Mouse (Mus musculus) E14TG2a.4 (cell line): Measurements from ENCODE around the gene Atp5k.

Experiments
- H3K27me3 ChIP-seq: 2 replicates; pipeline ENCODE4 v1.6.1; 2014; ENCODE audit warnings: low read length, control low read depth; ENCODE audit not compliant: insufficient read depth
- H3K36me3 ChIP-seq: 2 replicates; pipeline ENCODE4 v1.6.1; 2014; ENCODE audit warnings: low read length, control low read depth; ENCODE audit not compliant: insufficient read depth
- H3K4me1 ChIP-seq: replicated peaks from 2 replicates; pipeline ENCODE4 v1.6.1; 2014; ENCODE audit warnings: low read depth, low read length, control low read depth
- H3K4me3 ChIP-seq: replicated peaks from 2 replicates; pipeline ENCODE4 v1.5.1; 2014; ENCODE audit warnings: mild to moderate bottlenecking, low read length
- H3K9me3 ChIP-seq: 2 replicates; pipeline ENCODE4 v1.6.1; 2014; ENCODE audit warnings: low read length, control low read depth
- CTCF ChIP-seq: conservative IDR thresholded peaks from 2 replicates; pipeline ENCODE4 v1.5.1; 2014; ENCODE audit warnings: low read length
- NANOG ChIP-seq: IDR thresholded peaks from 2 replicates; pipeline ENCODE4 v1.6.1; 2014; ENCODE audit warnings: borderline replicate concordance, low read length, mixed read lengths
- POU5F1 ChIP-seq: IDR thresholded peaks from 2 replicates; pipeline ENCODE4 v1.6.1; 2014; ENCODE audit warnings: low read length, borderline replicate concordance

Atp5k gene

GRCm38 (mm10) chr5:108414711-108415110 lies 19.5 kb downstream of the Atp5k start:
- Histone ChIP-seq H3K36me3 (no peaks in the 10 kb centered on the region), H3K9me3 (no peaks in the 10 kb centered on the region), H3K27me3 (no peaks in the 10 kb centered on the region), H3K4me1 (0 out of 2 replicates have a peak, but pooled peaks cover 3% of the 10 kb centered on the region), H3K4me3 (no peak overlapping the region)
- TF ChIP-seq NANOG: no peak
- TF ChIP-seq POU5F1: no peak
- TF ChIP-seq CTCF: no peak

DNA sequence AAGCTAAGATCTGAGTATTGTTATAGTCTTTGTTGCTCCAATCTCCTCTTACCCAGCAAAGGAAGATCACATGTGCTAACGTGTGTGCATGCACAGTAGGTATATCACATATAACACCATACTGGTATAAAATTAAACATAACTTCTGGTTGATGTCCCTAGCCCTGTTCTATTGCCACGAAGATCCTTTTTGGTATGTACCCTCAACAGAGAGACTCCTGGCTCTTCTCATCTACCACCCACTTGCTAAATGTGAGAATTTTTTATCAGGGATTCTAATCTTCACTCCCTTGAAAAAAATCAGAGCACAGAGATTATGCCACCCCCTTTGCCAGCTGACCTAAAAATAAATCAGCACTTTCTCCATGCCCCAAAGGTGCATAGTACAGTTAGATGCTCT lies 27.3 kb downstream of the Atp5k start:
- no peaks in the 10 kb centered on the region for H3K4me1 ChIP-seq
- no peaks in the 10 kb centered on the region for H3K36me3 ChIP-seq
- H3K4me3 ChIP-seq: no peak overlapping the region
- no peaks in the 10 kb centered on the region for H3K9me3 ChIP-seq
- no peak for TF ChIP-seq NANOG
- no peak for TF ChIP-seq POU5F1
- no peak for TF ChIP-seq CTCF
- H3K27me3 ChIP-seq: no peaks in the 10 kb centered on the region

- no peak for TF ChIP-seq CTCF
- TF ChIP-seq NANOG: no peak
- TF ChIP-seq POU5F1: no peak
- Histone ChIP-seq H3K36me3 (no peaks in the 10 kb centered on the region), H3K27me3 (no peaks in the 10 kb centered on the region), H3K4me1 (no peaks in the 10 kb centered on the region), H3K4me3 (no peak overlapping the region), H3K9me3 (no peaks in the 10 kb centered on the region)
Measured at GRCm38 (mm10) chr5:108405460-108405859, 28.8 kb downstream of the Atp5k start.

- Histone ChIP-seq H3K36me3 (no peaks in the 10 kb centered on the region), H3K4me1 (no peaks in the 10 kb centered on the region), H3K4me3 (no peak overlapping the region), H3K27me3 (no peaks in the 10 kb centered on the region), H3K9me3 (no peaks in the 10 kb centered on the region)
- TF ChIP-seq POU5F1: no peak
- TF ChIP-seq NANOG: no peak
- no peak for TF ChIP-seq CTCF
Measured at GRCm38 (mm10) chr5:108403453-108403852, 30.8 kb downstream of the Atp5k start.

DNA sequence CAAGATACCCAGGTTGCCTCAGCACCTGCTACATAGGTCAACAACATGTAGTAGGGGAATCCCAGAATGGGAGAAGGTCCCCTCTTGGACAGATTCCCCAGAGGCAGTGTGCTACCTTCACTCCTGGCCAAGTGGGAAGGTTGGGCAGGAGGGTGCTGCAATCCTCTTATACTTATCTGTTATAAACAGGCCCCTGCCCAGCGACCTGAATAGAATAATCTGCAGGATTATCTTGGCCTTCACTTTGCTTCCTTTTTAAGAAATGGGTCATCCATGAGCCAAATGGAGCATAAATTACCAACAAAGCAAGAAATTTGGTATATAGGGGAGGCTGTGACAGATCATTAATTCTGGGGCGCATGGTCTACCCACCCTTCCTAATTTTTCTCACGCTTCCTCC lies 44.5 kb downstream of the Atp5k start:
- H3K9me3 ChIP-seq: no peaks in the 10 kb centered on the region
- no peaks in the 10 kb centered on the region for H3K4me1 ChIP-seq
- peaks cover 42% of the 10 kb centered on the region for H3K27me3 ChIP-seq
- no peak overlapping the region for H3K4me3 ChIP-seq
- no peaks in the 10 kb centered on the region for H3K36me3 ChIP-seq
- TF ChIP-seq CTCF: no peak

- H3K36me3 ChIP-seq: no peaks in the 10 kb centered on the region
- TF ChIP-seq CTCF (no peak), NANOG (no peak), POU5F1 (no peak)
Measured at GRCm38 (mm10) chr5:108388201-108388600, 46.0 kb downstream of the Atp5k start, which contains the start of gene Pde6b. Gene Pde6b (plus strand): TSS chr5:108388391.

DNA sequence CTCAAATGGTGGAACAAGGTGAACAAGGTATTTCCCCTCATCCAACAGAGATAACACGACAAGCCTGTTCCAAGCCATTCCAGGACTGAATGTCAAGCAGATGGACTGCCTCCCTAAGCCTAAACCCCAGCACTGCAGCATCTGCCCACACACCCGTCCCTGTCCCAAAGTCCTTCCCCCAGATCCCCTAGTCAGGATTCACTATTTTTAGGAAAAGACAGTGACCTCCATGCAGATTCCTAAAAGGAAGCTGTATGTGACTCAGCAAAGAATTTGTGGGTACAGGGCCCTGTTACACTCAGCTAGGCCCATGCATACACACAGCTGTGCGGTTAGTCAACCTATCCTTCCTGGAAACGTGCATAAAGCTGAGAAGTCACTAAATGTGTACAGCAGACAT lies 47.8 kb downstream of the Atp5k start:
- Histone ChIP-seq H3K27me3 (peaks cover 42% of the 10 kb centered on the region), H3K4me3 (no peak overlapping the region), H3K9me3 (no peaks in the 10 kb centered on the region), H3K36me3 (no peaks in the 10 kb centered on the region), H3K4me1 (no peaks in the 10 kb centered on the region)
- TF ChIP-seq POU5F1 (no peak), CTCF (no peak), NANOG (no peak)

More at GRCm38 (mm10) chr5:108388201-108388600, 46.0 kb downstream of the Atp5k start, which contains the start of gene Pde6b:
- Histone ChIP-seq H3K9me3 (no peaks in the 10 kb centered on the region), H3K27me3 (peaks cover 42% of the 10 kb centered on the region), H3K4me3 (peak within 1 kb of the TSS; percentile 26), H3K4me1 (no peaks in the 10 kb centered on the region)

DNA sequence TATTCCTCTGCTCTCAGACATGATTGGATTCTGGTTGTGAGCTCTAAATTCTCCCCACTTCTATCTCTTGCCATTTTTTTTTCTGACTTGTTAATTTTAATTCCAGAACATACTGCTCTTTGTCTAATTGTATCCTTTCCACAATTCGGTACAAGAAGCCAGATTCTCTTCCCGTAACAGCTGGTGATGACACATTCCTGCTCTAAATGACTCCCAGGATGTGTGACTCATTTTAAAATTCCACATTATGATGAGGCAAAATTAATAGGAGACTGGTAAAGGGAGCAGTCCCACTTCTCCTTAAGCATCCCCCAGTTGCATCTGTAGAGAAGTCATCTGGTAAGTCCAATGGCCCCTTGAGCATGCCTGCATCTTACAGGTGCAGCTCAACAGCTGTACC lies 48.6 kb downstream of the Atp5k start:
- Histone ChIP-seq H3K4me1 (no peaks in the 10 kb centered on the region), H3K27me3 (peaks cover 42% of the 10 kb centered on the region)
- TF ChIP-seq POU5F1: no peak
- no peak for TF ChIP-seq CTCF
- TF ChIP-seq NANOG: no peak

More for the DNA sequence above, 48.6 kb downstream of the Atp5k start:
- H3K36me3 ChIP-seq: no peaks in the 10 kb centered on the region
- no peak overlapping the region for H3K4me3 ChIP-seq
- H3K9me3 ChIP-seq: no peaks in the 10 kb centered on the region
